Mouse (Mus musculus) E14TG2a.4 (cell line): ENCODE results near the gene Cit.

Experiments used
- CTCF ChIP-seq: conservative IDR thresholded peaks from 2 replicates; pipeline ENCODE4 v1.5.1; 2014; ENCODE audit warnings: low read length
- NANOG ChIP-seq: IDR thresholded peaks from 2 replicates; pipeline ENCODE4 v1.6.1; 2014; ENCODE audit warnings: borderline replicate concordance, low read length, mixed read lengths
- POU5F1 ChIP-seq: IDR thresholded peaks from 2 replicates; pipeline ENCODE4 v1.6.1; 2014; ENCODE audit warnings: low read length, borderline replicate concordance

GRCm38 (mm10) chr5:115955131-115955530, 110.1 kb downstream of the Cit start:
- no peak for TF ChIP-seq CTCF
- no peak for TF ChIP-seq POU5F1
- no peak for TF ChIP-seq NANOG
